Mouse (Mus musculus): ENCODE measurements around the gene Slc35f1. TPM values are rescaled to one million over a fixed set of nuclear protein-coding genes. Genes with fewer than 3 reads are reported as not detected.
A peak's percentile ranks its signal among the peaks of the same experiment; 100 is the strongest.

Gene Slc35f1
- polyA plus RNA-seq, 1 experiment from 2014 or later = 44.9 TPM

GRCm38 (mm10) chr10:52718199-52718917, 28.0 kb downstream of the Slc35f1 start:
- WGBS = 26% methylated on average over 1 of the region's 1 CpGs

GRCm38 (mm10) chr10:52726674-52727073, 36.3 kb downstream of the Slc35f1 start:
- ATAC-seq = no peak
- 68% methylated on average over 5 of the region's 5 CpGs for WGBS
- Histone ChIP-seq H3K27me3 (replicated peaks; ENCODE audit: control insufficient read depth, insufficient read depth, low read length) (no peaks in the 10 kb centered on the region), H3K27ac (ENCODE audit: low read length) (no peak overlapping the region), H3K4me1 (replicated peaks; ENCODE audit: control insufficient read depth, insufficient read depth, low read length) (no peaks in the 10 kb centered on the region), H3K9me3 (ENCODE audit: control insufficient read depth, low read length) (no peaks in the 10 kb centered on the region), H3K9ac (replicated peaks; ENCODE audit: low read depth, low read length) (no peak overlapping the region), H3K4me2 (ENCODE audit: low read length) (no peak overlapping the region), H3K36me3 (ENCODE audit: control insufficient read depth, insufficient read depth) (no peaks in the 10 kb centered on the region), H3K4me3 (replicated peaks; ENCODE audit: low read length) (no peak overlapping the region)

More at GRCm38 (mm10) chr10:52718199-52718917, 28.0 kb downstream of the Slc35f1 start:
- no peak overlapping the region for H3K9ac ChIP-seq (replicated peaks; ENCODE audit: low read depth, low read length)
- no peaks in the 10 kb centered on the region for H3K36me3 ChIP-seq (ENCODE audit: control insufficient read depth, insufficient read depth)
- H3K9me3 ChIP-seq (ENCODE audit: control insufficient read depth, low read length) = no peaks in the 10 kb centered on the region
- H3K4me3 ChIP-seq (replicated peaks; ENCODE audit: low read length) = no peak overlapping the region
- H3K4me2 ChIP-seq (ENCODE audit: low read length) = no peak overlapping the region
- H3K27me3 ChIP-seq (replicated peaks; ENCODE audit: control insufficient read depth, insufficient read depth, low read length) = no peaks in the 10 kb centered on the region
- no peak overlapping the region for H3K27ac ChIP-seq (ENCODE audit: low read length)
- peak; percentile 57 for ATAC-seq
- H3K4me1 ChIP-seq (replicated peaks; ENCODE audit: control insufficient read depth, insufficient read depth, low read length) = no peaks in the 10 kb centered on the region; the same call in 1 of the 2 replicates

GRCm38 (mm10) chr10:52742671-52743379, 52.5 kb downstream of the Slc35f1 start:
- WGBS = under 1% methylated on average over 10 of the region's 10 CpGs
- no peak overlapping the region for H3K4me3 ChIP-seq (replicated peaks; ENCODE audit: low read length)
- peak overlapping the region; percentile 60 for H3K27ac ChIP-seq (ENCODE audit: low read length)

GRCm38 (mm10) chr10:52743831-52744230, 53.5 kb downstream of the Slc35f1 start:
- Histone ChIP-seq H3K36me3 (ENCODE audit: control insufficient read depth, insufficient read depth) (no peaks in the 10 kb centered on the region), H3K4me1 (replicated peaks; ENCODE audit: control insufficient read depth, insufficient read depth, low read length) (peaks cover 19% of the 10 kb centered on the region), H3K9ac (replicated peaks; ENCODE audit: low read depth, low read length) (no peak overlapping the region), H3K4me3 (replicated peaks; ENCODE audit: low read length) (no peak overlapping the region), H3K9me3 (ENCODE audit: control insufficient read depth, low read length) (no peaks in the 10 kb centered on the region), H3K4me2 (ENCODE audit: low read length) (no peak overlapping the region), H3K27me3 (replicated peaks; ENCODE audit: control insufficient read depth, insufficient read depth, low read length) (no peaks in the 10 kb centered on the region), H3K27ac (ENCODE audit: low read length) (no peak overlapping the region)
- no peak for ATAC-seq
- WGBS = 37% methylated on average over 3 of the region's 3 CpGs

More at GRCm38 (mm10) chr10:52742671-52743379, 52.5 kb downstream of the Slc35f1 start:
- Histone ChIP-seq H3K4me2 (ENCODE audit: low read length) (peak overlapping the region; percentile 22), H3K27me3 (replicated peaks; ENCODE audit: control insufficient read depth, insufficient read depth, low read length) (no peaks in the 10 kb centered on the region), H3K9me3 (ENCODE audit: control insufficient read depth, low read length) (no peaks in the 10 kb centered on the region), H3K9ac (replicated peaks; ENCODE audit: low read depth, low read length) (no peak overlapping the region), H3K36me3 (ENCODE audit: control insufficient read depth, insufficient read depth) (no peaks in the 10 kb centered on the region), H3K4me1 (replicated peaks; ENCODE audit: control insufficient read depth, insufficient read depth, low read length) (peaks cover 15% of the 10 kb centered on the region)
- ATAC-seq = peak; percentile 99

GRCm38 (mm10) chr10:52748028-52748597, 57.8 kb downstream of the Slc35f1 start:
- H3K4me3 ChIP-seq (replicated peaks; ENCODE audit: low read length) = no peak overlapping the region
- WGBS = 38% methylated on average over 4 of the region's 4 CpGs
- H3K27ac ChIP-seq (ENCODE audit: low read length) = no peak overlapping the region
- H3K36me3 ChIP-seq (ENCODE audit: control insufficient read depth, insufficient read depth) = no peaks in the 10 kb centered on the region
- ATAC-seq = peak; percentile 55
- no peaks in the 10 kb centered on the region for H3K9me3 ChIP-seq (ENCODE audit: control insufficient read depth, low read length)
- no peaks in the 10 kb centered on the region for H3K27me3 ChIP-seq (replicated peaks; ENCODE audit: control insufficient read depth, insufficient read depth, low read length)
- no peak overlapping the region for H3K9ac ChIP-seq (replicated peaks; ENCODE audit: low read depth, low read length)
- H3K4me1 ChIP-seq (replicated peaks; ENCODE audit: control insufficient read depth, insufficient read depth, low read length) = peaks cover 11% of the 10 kb centered on the region
- H3K4me2 ChIP-seq (ENCODE audit: low read length) = no peak overlapping the region

- WGBS = 68% methylated on average over 13 of the region's 13 CpGs
- H3K9ac ChIP-seq (replicated peaks; ENCODE audit: low read depth, low read length) = no peak overlapping the region
- H3K4me1 ChIP-seq (replicated peaks; ENCODE audit: control insufficient read depth, insufficient read depth, low read length) = no peaks in the 10 kb centered on the region
- H3K4me3 ChIP-seq (replicated peaks; ENCODE audit: low read length) = no peak overlapping the region
- no peak overlapping the region for H3K4me2 ChIP-seq (ENCODE audit: low read length)
- no peak overlapping the region for H3K27ac ChIP-seq (ENCODE audit: low read length)
- no peaks in the 10 kb centered on the region for H3K27me3 ChIP-seq (replicated peaks; ENCODE audit: control insufficient read depth, insufficient read depth, low read length)
- no peaks in the 10 kb centered on the region for H3K9me3 ChIP-seq (ENCODE audit: control insufficient read depth, low read length)
- H3K36me3 ChIP-seq (ENCODE audit: control insufficient read depth, insufficient read depth) = no peaks in the 10 kb centered on the region
- ATAC-seq = no peak
These were observed 65.8 kb downstream of the Slc35f1 start for GRCm38 (mm10) chr10:52755949-52756679.

- no peak for ATAC-seq
- H3K27me3 ChIP-seq (replicated peaks; ENCODE audit: control insufficient read depth, insufficient read depth, low read length) = no peaks in the 10 kb centered on the region
- H3K9ac ChIP-seq (replicated peaks; ENCODE audit: low read depth, low read length) = no peak overlapping the region
- no peak overlapping the region for H3K27ac ChIP-seq (ENCODE audit: low read length)
- no peaks in the 10 kb centered on the region for H3K4me1 ChIP-seq (replicated peaks; ENCODE audit: control insufficient read depth, insufficient read depth, low read length)
- H3K4me3 ChIP-seq (replicated peaks; ENCODE audit: low read length) = no peak overlapping the region
- H3K9me3 ChIP-seq (ENCODE audit: control insufficient read depth, low read length) = no peaks in the 10 kb centered on the region
- 48% methylated on average over 4 of the region's 4 CpGs for WGBS
- no peak overlapping the region for H3K4me2 ChIP-seq (ENCODE audit: low read length)
- H3K36me3 ChIP-seq (ENCODE audit: control insufficient read depth, insufficient read depth) = no peaks in the 10 kb centered on the region
These were observed 67.3 kb downstream of the Slc35f1 start for GRCm38 (mm10) chr10:52757496-52758260.

GRCm38 (mm10) chr10:52758589-52758988, 68.3 kb downstream of the Slc35f1 start:
- WGBS = 31% methylated on average over 4 of the region's 4 CpGs
- H3K4me3 ChIP-seq (replicated peaks; ENCODE audit: low read length) = no peak overlapping the region
- ATAC-seq = peak; percentile 70; the same call in 1 of the 2 replicates
- H3K4me2 ChIP-seq (ENCODE audit: low read length) = no peak overlapping the region
- H3K27me3 ChIP-seq (replicated peaks; ENCODE audit: control insufficient read depth, insufficient read depth, low read length) = no peaks in the 10 kb centered on the region
- H3K9ac ChIP-seq (replicated peaks; ENCODE audit: low read depth, low read length) = no peak overlapping the region
- no peak overlapping the region for H3K27ac ChIP-seq (ENCODE audit: low read length)
- H3K36me3 ChIP-seq (ENCODE audit: control insufficient read depth, insufficient read depth) = no peaks in the 10 kb centered on the region
- H3K4me1 ChIP-seq (replicated peaks; ENCODE audit: control insufficient read depth, insufficient read depth, low read length) = no peaks in the 10 kb centered on the region
- H3K9me3 ChIP-seq (ENCODE audit: control insufficient read depth, low read length) = no peaks in the 10 kb centered on the region
